Mouse (Mus musculus): ENCODE results near the gene A930033H14Rik.

- TF ChIP-seq POLR2A (IDR thresholded peaks at IDR 0.05; ENCODE audit: borderline replicate concordance, low read depth, low read length) = no peak
- TF ChIP-seq CTCF (IDR thresholded peaks at IDR 0.05; ENCODE audit: low read depth, low read length) = no peak
Measured at GRCm38 (mm10) chr10:69204677-69205400, 8.1 kb downstream of the A930033H14Rik start.

All from bone marrow macrophage, adult 2 months (primary cell).